Mouse (Mus musculus) heart, adult 2 months (tissue): ENCODE data around the gene Gfod1.

Experiments
- CTCF ChIP-seq: fragments of 200-600 bp; IDR thresholded peaks from 2 replicates; pipeline ENCODE4 v1.8.1; 2022; ENCODE audit warnings: antibody characterized with exemption, mild to moderate bottlenecking, moderate library complexity
- EP300 ChIP-seq: fragments of 200-500 bp; IDR thresholded peaks from 2 replicates; pipeline ENCODE4 v1.6.1; 2011; ENCODE audit warnings: low read depth, low read length, control low read depth; ENCODE audit not compliant: insufficient read depth
- POLR2A ChIP-seq: fragments of 200-500 bp; IDR thresholded peaks from 2 replicates; pipeline ENCODE4 v1.6.1; 2011; ENCODE audit warnings: mild to moderate bottlenecking, low read depth, low read length, control low read depth; ENCODE audit not compliant: insufficient read depth

DNA sequence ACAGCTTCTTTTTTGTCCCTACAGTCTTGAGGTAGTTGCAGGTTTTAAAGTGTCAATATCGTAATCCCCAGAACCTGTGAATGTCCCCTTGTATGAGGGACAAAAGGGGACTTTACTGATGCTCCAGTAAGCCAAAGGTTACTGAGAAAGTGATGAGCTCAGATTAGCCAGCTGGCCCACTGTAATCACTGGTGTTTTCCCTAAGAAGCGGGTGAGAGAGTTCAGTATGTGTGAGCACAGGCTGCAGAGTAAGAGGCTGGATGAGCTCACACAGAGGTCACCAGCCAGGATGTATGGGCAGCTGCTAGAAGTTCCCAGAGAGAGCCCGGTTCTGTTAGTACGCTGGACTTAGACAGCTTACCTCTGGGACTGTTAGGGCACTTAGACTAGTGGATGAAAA lies 85.7 kb downstream of the Gfod1 start:
- no peak for TF ChIP-seq CTCF
- TF ChIP-seq POLR2A, result no peak
- TF ChIP-seq EP300, result no peak
